Mouse (Mus musculus) spleen, adult 2 months (tissue): ENCODE measurements around the gene Rai1.

ENCODE experiments used
- CTCF ChIP-seq: fragments of 200-500 bp; IDR thresholded peaks from 2 replicates; pipeline ENCODE4 v1.5.1; 2011; ENCODE audit warnings: mild to moderate bottlenecking, inconsistent platforms; ENCODE audit not compliant: insufficient read depth, insufficient read length, insufficient replicate concordance; ENCODE audit errors: extremely low read depth
- POLR2A ChIP-seq: fragments of 200-500 bp; IDR thresholded peaks from 2 replicates; pipeline ENCODE4 v1.6.1; 2011; ENCODE audit warnings: low read depth, low read length, inconsistent platforms

- no peak for TF ChIP-seq CTCF
- TF ChIP-seq POLR2A, result no peak
These were observed 46.8 kb upstream of the Rai1 start for GRCm38 (mm10) chr11:60057987-60058386.
